Mouse (Mus musculus): Measurements from ENCODE around the gene Ahnak2. TPM values are rescaled to one million over a fixed set of nuclear protein-coding genes. Genes with fewer than 3 reads are reported as not detected.
"Not testable (repeated sequence)": the region's sequence is repeated elsewhere in the genome, so short reads cannot be mapped to it uniquely, and the experiment has no call there.

The Ahnak2 gene
- polyA plus RNA-seq (2014; fragmentation: Nextera tagmentation; extraction: Ambion mirVana): 0.13 and 0.18 TPM in 2 replicates

- 6% methylated on average over 51 of the region's 69 CpGs for WGBS
- peak; percentile 79 for DNase-seq (ENCODE audit: low spot score)
- peak; percentile 66 for ATAC-seq (replicated peaks; ENCODE audit: insufficient number of reproducible peaks, low FRiP score, low TSS enrichment, low read depth)
- Histone ChIP-seq H3K27me3 (ENCODE audit: control insufficient read depth, insufficient read depth, low read length) (peaks cover 12% of the 10 kb centered on the region), H3K27ac (replicated peaks; ENCODE audit: low read depth, low read length) (no peak within 1 kb of the TSS), H3K9me3 (replicated peaks; ENCODE audit: control insufficient read depth, low read length) (no peaks in the 10 kb centered on the region), H3K9ac (replicated peaks; ENCODE audit: low read length) (peak within 1 kb of the TSS; percentile 57), H3K4me3 (ENCODE audit: low read depth, low read length) (peak within 1 kb of the TSS; percentile 42), H3K4me1 (ENCODE audit: control insufficient read depth, insufficient read depth, low read length) (peaks cover 3% of the 10 kb centered on the region; the same call in 1 of the 2 replicates), H3K36me3 (replicated peaks; ENCODE audit: control insufficient read depth, insufficient read depth, low read depth, low read length) (no peaks in the 10 kb centered on the region), H3K4me2 (ENCODE audit: low read depth, low read length) (peak within 1 kb of the TSS; percentile 100)
Observed at GRCm38 (mm10) chr12:112801864-112802846, at the start of gene Ahnak2. Ahnak2 (minus strand) TSS chr12:112802657.

- Histone ChIP-seq H3K27ac (replicated peaks; ENCODE audit: low read depth, low read length) (no peak overlapping the region), H3K27me3 (ENCODE audit: control insufficient read depth, insufficient read depth, low read length) (no peaks in the 10 kb centered on the region)
- 39% methylated on average over 8 of the region's 8 CpGs for WGBS
Observed at GRCm38 (mm10) chr12:112851116-112851515, 48.7 kb upstream of the Ahnak2 start.

GRCm38 (mm10) chr12:112850344-112850743, 47.9 kb upstream of the Ahnak2 start:
- Histone ChIP-seq H3K4me3 (ENCODE audit: low read depth, low read length) (no peak overlapping the region), H3K36me3 (replicated peaks; ENCODE audit: control insufficient read depth, insufficient read depth, low read depth, low read length) (no peaks in the 10 kb centered on the region), H3K9me3 (replicated peaks; ENCODE audit: control insufficient read depth, low read length) (no peaks in the 10 kb centered on the region), H3K27me3 (ENCODE audit: control insufficient read depth, insufficient read depth, low read length) (no peaks in the 10 kb centered on the region), H3K4me2 (ENCODE audit: low read depth, low read length) (no peak overlapping the region), H3K9ac (replicated peaks; ENCODE audit: low read length) (no peak overlapping the region), H3K4me1 (ENCODE audit: control insufficient read depth, insufficient read depth, low read length) (no peaks in the 10 kb centered on the region), H3K27ac (replicated peaks; ENCODE audit: low read depth, low read length) (no peak overlapping the region)
- WGBS: 87% methylated on average over 9 of the region's 9 CpGs
- DNase-seq (ENCODE audit: low spot score) (no peak), ATAC-seq (replicated peaks; ENCODE audit: insufficient number of reproducible peaks, low FRiP score, low TSS enrichment, low read depth) (no peak)

More at GRCm38 (mm10) chr12:112851116-112851515, 48.7 kb upstream of the Ahnak2 start:
- no peak overlapping the region for H3K9ac ChIP-seq (replicated peaks; ENCODE audit: low read length)
- ATAC-seq (replicated peaks; ENCODE audit: insufficient number of reproducible peaks, low FRiP score, low TSS enrichment, low read depth) (no peak), DNase-seq (ENCODE audit: low spot score) (no peak)
- no peaks in the 10 kb centered on the region for H3K4me1 ChIP-seq (ENCODE audit: control insufficient read depth, insufficient read depth, low read length)
- H3K4me3 ChIP-seq (ENCODE audit: low read depth, low read length): no peak overlapping the region
- H3K36me3 ChIP-seq (replicated peaks; ENCODE audit: control insufficient read depth, insufficient read depth, low read depth, low read length): no peaks in the 10 kb centered on the region
- no peak overlapping the region for H3K4me2 ChIP-seq (ENCODE audit: low read depth, low read length)
- no peaks in the 10 kb centered on the region for H3K9me3 ChIP-seq (replicated peaks; ENCODE audit: control insufficient read depth, low read length)

- WGBS: 86% methylated on average over 11 of the region's 11 CpGs
- DNase-seq (ENCODE audit: low spot score): no peak
- Histone ChIP-seq H3K27ac (replicated peaks; ENCODE audit: low read depth, low read length) (no peak overlapping the region), H3K4me2 (ENCODE audit: low read depth, low read length) (no peak overlapping the region), H3K9me3 (replicated peaks; ENCODE audit: control insufficient read depth, low read length) (no peaks in the 10 kb centered on the region), H3K9ac (replicated peaks; ENCODE audit: low read length) (no peak overlapping the region), H3K4me1 (ENCODE audit: control insufficient read depth, insufficient read depth, low read length) (no peaks in the 10 kb centered on the region), H3K36me3 (replicated peaks; ENCODE audit: control insufficient read depth, insufficient read depth, low read depth, low read length) (no peaks in the 10 kb centered on the region), H3K27me3 (ENCODE audit: control insufficient read depth, insufficient read depth, low read length) (no peaks in the 10 kb centered on the region), H3K4me3 (ENCODE audit: low read depth, low read length) (no peak overlapping the region)
- no peak for ATAC-seq (replicated peaks; ENCODE audit: insufficient number of reproducible peaks, low FRiP score, low TSS enrichment, low read depth)
Observed at GRCm38 (mm10) chr12:112849235-112850022, 47.0 kb upstream of the Ahnak2 start.

- no peaks in the 10 kb centered on the region for H3K9me3 ChIP-seq (replicated peaks; ENCODE audit: control insufficient read depth, low read length)
- H3K4me3 ChIP-seq (ENCODE audit: low read depth, low read length): no peak overlapping the region
- H3K4me1 ChIP-seq (ENCODE audit: control insufficient read depth, insufficient read depth, low read length): no peaks in the 10 kb centered on the region
- ATAC-seq (replicated peaks; ENCODE audit: insufficient number of reproducible peaks, low FRiP score, low TSS enrichment, low read depth) (no peak), DNase-seq (ENCODE audit: low spot score) (no peak)
- H3K36me3 ChIP-seq (replicated peaks; ENCODE audit: control insufficient read depth, insufficient read depth, low read depth, low read length): no peaks in the 10 kb centered on the region
- no peak overlapping the region for H3K27ac ChIP-seq (replicated peaks; ENCODE audit: low read depth, low read length)
- no peak overlapping the region for H3K4me2 ChIP-seq (ENCODE audit: low read depth, low read length)
- H3K9ac ChIP-seq (replicated peaks; ENCODE audit: low read length): no peak overlapping the region
- WGBS: 100% methylated on average over 2 of the region's 2 CpGs
- H3K27me3 ChIP-seq (ENCODE audit: control insufficient read depth, insufficient read depth, low read length): no peaks in the 10 kb centered on the region
Observed at GRCm38 (mm10) chr12:112847880-112848279, 45.4 kb upstream of the Ahnak2 start.

GRCm38 (mm10) chr12:112843803-112844202, 41.3 kb upstream of the Ahnak2 start:
- no peak overlapping the region for H3K4me3 ChIP-seq (ENCODE audit: low read depth, low read length)
- no peaks in the 10 kb centered on the region for H3K36me3 ChIP-seq (replicated peaks; ENCODE audit: control insufficient read depth, insufficient read depth, low read depth, low read length)
- WGBS: 27% methylated on average over 3 of the region's 3 CpGs
- H3K4me1 ChIP-seq (ENCODE audit: control insufficient read depth, insufficient read depth, low read length): no peaks in the 10 kb centered on the region
- no peaks in the 10 kb centered on the region for H3K27me3 ChIP-seq (ENCODE audit: control insufficient read depth, insufficient read depth, low read length)
- no peak overlapping the region for H3K9ac ChIP-seq (replicated peaks; ENCODE audit: low read length)
- H3K9me3 ChIP-seq (replicated peaks; ENCODE audit: control insufficient read depth, low read length): no peaks in the 10 kb centered on the region
- ATAC-seq (replicated peaks; ENCODE audit: insufficient number of reproducible peaks, low FRiP score, low TSS enrichment, low read depth): no peak
- peak; percentile 87 for DNase-seq (ENCODE audit: low spot score)
- no peak overlapping the region for H3K4me2 ChIP-seq (ENCODE audit: low read depth, low read length)
- H3K27ac ChIP-seq (replicated peaks; ENCODE audit: low read depth, low read length): no peak overlapping the region

GRCm38 (mm10) chr12:112842128-112842527, 39.7 kb upstream of the Ahnak2 start:
- H3K9ac ChIP-seq (replicated peaks; ENCODE audit: low read length); H3K27ac ChIP-seq (replicated peaks; ENCODE audit: low read depth, low read length); H3K9me3 ChIP-seq (replicated peaks; ENCODE audit: control insufficient read depth, low read length); H3K4me1 ChIP-seq (ENCODE audit: control insufficient read depth, insufficient read depth, low read length); H3K4me2 ChIP-seq (ENCODE audit: low read depth, low read length); DNase-seq (ENCODE audit: low spot score); H3K27me3 ChIP-seq (ENCODE audit: control insufficient read depth, insufficient read depth, low read length); H3K36me3 ChIP-seq (replicated peaks; ENCODE audit: control insufficient read depth, insufficient read depth, low read depth, low read length); H3K4me3 ChIP-seq (ENCODE audit: low read depth, low read length); ATAC-seq (replicated peaks; ENCODE audit: insufficient number of reproducible peaks, low FRiP score, low TSS enrichment, low read depth): not testable (repeated sequence)
- 88% methylated on average over 2 of the region's 2 CpGs for WGBS

All from embryonic facial prominence, embryonic 11.5 days (tissue).